Mouse (Mus musculus) erythroid progenitor cell, adult 5-6 weeks (primary cell): ENCODE data around the gene Rnf167. TPM values are rescaled to one million over a fixed set of nuclear protein-coding genes. Genes with fewer than 3 reads are reported as not detected.

Source experiments
- ATAC-seq: replicated peaks from 2 replicates; pipeline ENCODE4 v1.8.0; 2016; ENCODE audit warnings: moderate number of reproducible peaks, mild to moderate bottlenecking, moderate TSS enrichment, inconsistent platforms; ENCODE audit not compliant: poor library complexity, low FRiP score, severe bottlenecking
- total RNA-seq, 2 experiments: library from RNA; stranded (forward) in 1 of 2; stranded (reverse) in 1 of 2; fragments of 150-400 nt in 1 of 2; fragments of 186-747, 209-891 nt in 1 of 2; gene quantifications; 2 replicates each; pipeline versions ENCODE4 v1.2.3 to v1.2.4; 2015 to 2017; ENCODE audit warnings: low replicate concordance in 2 of 2

Rnf167 gene
- total RNA-seq, 2 experiments from 2014 or later = 117 to 213 TPM

DNA sequence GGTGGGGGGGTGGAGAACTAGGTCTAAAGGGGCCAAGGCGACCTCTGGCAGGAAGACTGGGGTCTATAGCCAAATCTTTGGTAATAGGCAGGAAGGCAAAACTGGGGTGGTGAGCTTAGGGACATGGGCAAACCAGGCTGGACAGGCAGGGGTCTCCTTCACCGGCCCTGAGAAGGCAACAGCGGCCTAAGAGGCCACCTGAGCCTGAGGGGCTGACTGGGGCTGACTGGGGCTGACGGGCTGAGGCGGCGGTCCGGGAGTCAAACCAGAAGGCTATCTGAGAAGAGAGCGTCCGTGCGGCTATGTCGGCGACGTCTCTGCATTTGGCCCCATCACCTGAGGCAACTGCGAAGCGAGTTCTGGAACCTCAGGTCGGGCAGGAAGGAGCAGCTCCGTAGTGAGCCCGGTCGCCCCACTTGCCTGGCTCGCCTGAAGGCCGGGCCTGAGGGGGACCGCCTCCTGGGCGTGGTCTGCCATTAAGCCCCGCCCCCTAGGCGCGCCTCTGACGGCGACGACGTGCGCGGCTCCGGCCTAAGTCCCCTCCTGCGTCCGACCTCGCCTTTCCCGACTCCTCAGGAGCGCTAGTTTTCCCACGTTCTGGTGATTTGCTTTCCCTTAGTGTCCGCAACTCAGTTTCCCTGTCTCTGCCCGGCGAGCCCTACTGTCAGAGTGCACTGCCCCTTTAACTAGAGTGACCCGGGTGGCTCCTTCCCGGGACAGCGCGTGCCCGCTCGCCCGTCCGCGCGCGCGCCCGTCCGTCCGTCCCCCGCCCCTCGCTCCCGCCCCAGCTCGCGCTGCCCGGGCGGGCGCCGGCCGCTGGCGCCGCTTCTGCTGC lies 52.9 kb downstream of the Rnf167 start, which contains the start of the genes Inca1 and Kif1c:
Inca1 (minus strand) TSS at position 434 of the 835 bp plus-strand sequence.
Kif1c (plus strand) TSS at position 827 of the 835 bp plus-strand sequence.
- ATAC-seq = peak; percentile 97

DNA sequence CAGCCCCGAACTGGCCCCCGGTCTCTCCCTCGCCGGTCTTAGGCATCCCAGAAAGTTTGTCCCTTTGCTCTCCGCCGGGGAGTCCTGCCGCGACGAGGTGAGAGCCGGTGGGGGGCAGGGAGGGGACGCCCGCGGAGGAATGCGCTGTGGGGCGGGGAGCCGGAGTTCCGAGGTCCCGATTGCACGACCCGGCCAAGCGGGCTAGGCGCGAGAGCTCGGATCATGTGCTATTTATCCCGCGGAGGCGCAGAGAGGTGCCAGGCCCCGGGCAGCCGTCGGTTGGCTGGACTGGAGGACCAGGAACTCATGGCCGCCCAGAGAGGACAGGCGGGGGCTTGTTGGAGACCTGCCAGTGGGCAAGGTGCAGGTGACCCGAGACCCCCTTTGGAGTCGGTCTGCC lies 53.6 kb downstream of the Rnf167 start:
- peak; percentile 33; the same call in 1 of the 2 replicates for ATAC-seq

Other genes with a start within 250 kb of the Rnf167 start
- gene Pelp1, start 237.2 kb upstream of the Rnf167 start, total RNA-seq (2015; ENCODE audit: low replicate concordance) = 3.2 and 8.4 TPM in 2 replicates
- 3.1 and 3.8 TPM in 2 replicates for gene Pelp1, start 237.2 kb upstream of the Rnf167 start, total RNA-seq (2017; ENCODE audit: low replicate concordance)
- gene Arrb2, start 214.6 kb upstream of the Rnf167 start, total RNA-seq (2015; ENCODE audit: low replicate concordance) = 30.6 and 51.2 TPM in 2 replicates
- 27.9 and 33.4 TPM in 2 replicates for gene Arrb2, start 214.6 kb upstream of the Rnf167 start, total RNA-seq (2017; ENCODE audit: low replicate concordance)
- 11.9 and 18.0 TPM in 2 replicates for gene Med11, start 195.3 kb upstream of the Rnf167 start, total RNA-seq (2015; ENCODE audit: low replicate concordance)
- gene Med11, start 195.3 kb upstream of the Rnf167 start, total RNA-seq (2017; ENCODE audit: low replicate concordance) = 6.4 and 31.5 TPM in 2 replicates
- not detected in 2 replicates for gene Zmynd15, start 187.8 kb upstream of the Rnf167 start, total RNA-seq (2015; ENCODE audit: low replicate concordance)
- gene Zmynd15, start 187.8 kb upstream of the Rnf167 start, total RNA-seq (2017; ENCODE audit: low replicate concordance) = not detected in 2 replicates
- not detected in 2 replicates for gene Cxcl16, start 187.3 kb upstream of the Rnf167 start, total RNA-seq (2015; ENCODE audit: low replicate concordance)
- gene Cxcl16, start 187.3 kb upstream of the Rnf167 start, total RNA-seq (2017; ENCODE audit: low replicate concordance) = not detected in 2 replicates
- gene Tm4sf5, start 142.0 kb upstream of the Rnf167 start, total RNA-seq (2015; ENCODE audit: low replicate concordance) = not detected in 2 replicates
- not detected in 2 replicates for gene Tm4sf5, start 142.0 kb upstream of the Rnf167 start, total RNA-seq (2017; ENCODE audit: low replicate concordance)
- gene Vmo1, start 132.6 kb upstream of the Rnf167 start, total RNA-seq (2015; ENCODE audit: low replicate concordance) = not detected in 2 replicates
- gene Vmo1, start 132.6 kb upstream of the Rnf167 start, total RNA-seq (2017; ENCODE audit: low replicate concordance) = not detected in 2 replicates
- not detected in 2 replicates for gene Gltpd2, start 128.0 kb upstream of the Rnf167 start, total RNA-seq (2015; ENCODE audit: low replicate concordance)
- gene Gltpd2, start 128.0 kb upstream of the Rnf167 start, total RNA-seq (2017; ENCODE audit: low replicate concordance) = not detected in 2 replicates
- 40.2 and 49.0 TPM in 2 replicates for gene Psmb6, start 121.9 kb upstream of the Rnf167 start, total RNA-seq (2015; ENCODE audit: low replicate concordance)
- 52.0 and 74.6 TPM in 2 replicates for gene Psmb6, start 121.9 kb upstream of the Rnf167 start, total RNA-seq (2017; ENCODE audit: low replicate concordance)
- not detected in 2 replicates for gene Gm40193, start 114.3 kb upstream of the Rnf167 start, total RNA-seq (2015; ENCODE audit: low replicate concordance)
- gene Gm40193, start 114.3 kb upstream of the Rnf167 start, total RNA-seq (2017; ENCODE audit: low replicate concordance) = not detected in 2 replicates
- not detected in 2 replicates for gene Pld2, start 107.2 kb upstream of the Rnf167 start, total RNA-seq (2015; ENCODE audit: low replicate concordance)
- gene Pld2, start 107.2 kb upstream of the Rnf167 start, total RNA-seq (2017; ENCODE audit: low replicate concordance) = 0.23 and 0.64 TPM in 2 replicates
- gene Mink1, start 84.4 kb upstream of the Rnf167 start, total RNA-seq (2015; ENCODE audit: low replicate concordance) = 4.6 and 6.8 TPM in 2 replicates
- 2.8 and 4.5 TPM in 2 replicates for gene Mink1, start 84.4 kb upstream of the Rnf167 start, total RNA-seq (2017; ENCODE audit: low replicate concordance)
- not detected in 2 replicates for gene 4930544D05Rik, start 31.4 kb upstream of the Rnf167 start, total RNA-seq (2015; ENCODE audit: low replicate concordance)
- gene 4930544D05Rik, start 31.4 kb upstream of the Rnf167 start, total RNA-seq (2017; ENCODE audit: low replicate concordance) = not detected in 2 replicates
- not detected in 2 replicates for gene Chrne, start 28.0 kb upstream of the Rnf167 start, total RNA-seq (2015; ENCODE audit: low replicate concordance)
- not detected in 2 replicates for gene Chrne, start 28.0 kb upstream of the Rnf167 start, total RNA-seq (2017; ENCODE audit: low replicate concordance)
- 2.5 and 8.0 TPM in 2 replicates for gene Gp1ba, start 8.1 kb upstream of the Rnf167 start, total RNA-seq (2015; ENCODE audit: low replicate concordance)
- 1.1 TPM in 1 of 2 replicates, not detected in the other for gene Gp1ba, start 8.1 kb upstream of the Rnf167 start, total RNA-seq (2017; ENCODE audit: low replicate concordance)
- gene Slc25a11, start 244 bp downstream of the Rnf167 start, total RNA-seq (2015; ENCODE audit: low replicate concordance) = 24.9 and 26.0 TPM in 2 replicates
- 21.9 and 23.6 TPM in 2 replicates for gene Slc25a11, start 244 bp downstream of the Rnf167 start, total RNA-seq (2017; ENCODE audit: low replicate concordance)
- 529 and 614 TPM in 2 replicates for gene Pfn1, start 7.4 kb downstream of the Rnf167 start, total RNA-seq (2015; ENCODE audit: low replicate concordance)
- gene Pfn1, start 7.4 kb downstream of the Rnf167 start, total RNA-seq (2017; ENCODE audit: low replicate concordance) = 132 and 200 TPM in 2 replicates
- 5.4 and 14.8 TPM in 2 replicates for gene Eno3, start 10.0 kb downstream of the Rnf167 start, total RNA-seq (2015; ENCODE audit: low replicate concordance)
- gene Eno3, start 10.0 kb downstream of the Rnf167 start, total RNA-seq (2017; ENCODE audit: low replicate concordance) = 2.3 and 11.0 TPM in 2 replicates
- gene Spag7, start 22.2 kb downstream of the Rnf167 start, total RNA-seq (2015; ENCODE audit: low replicate concordance) = 36.9 and 38.6 TPM in 2 replicates
- 11.1 and 38.0 TPM in 2 replicates for gene Spag7, start 22.2 kb downstream of the Rnf167 start, total RNA-seq (2017; ENCODE audit: low replicate concordance)
- gene Camta2, start 40.9 kb downstream of the Rnf167 start, total RNA-seq (2015; ENCODE audit: low replicate concordance) = 4.7 and 17.6 TPM in 2 replicates
- gene Camta2, start 40.9 kb downstream of the Rnf167 start, total RNA-seq (2017; ENCODE audit: low replicate concordance) = 0.45 and 0.90 TPM in 2 replicates
- gene Inca1, start 52.9 kb downstream of the Rnf167 start, total RNA-seq (2015; ENCODE audit: low replicate concordance) = not detected in 2 replicates
- gene Inca1, start 52.9 kb downstream of the Rnf167 start, total RNA-seq (2017; ENCODE audit: low replicate concordance) = not detected in 2 replicates
- 1.1 and 1.7 TPM in 2 replicates for gene Kif1c, start 53.3 kb downstream of the Rnf167 start, total RNA-seq (2015; ENCODE audit: low replicate concordance)
- 2.7 and 3.6 TPM in 2 replicates for gene Kif1c, start 53.3 kb downstream of the Rnf167 start, total RNA-seq (2017; ENCODE audit: low replicate concordance)
- 1.8 TPM in 1 of 2 replicates, not detected in the other for gene Zfp3, start 117.0 kb downstream of the Rnf167 start, total RNA-seq (2015; ENCODE audit: low replicate concordance)
- gene Zfp3, start 117.0 kb downstream of the Rnf167 start, total RNA-seq (2017; ENCODE audit: low replicate concordance) = 0.30 and 0.90 TPM in 2 replicates
- not detected in 2 replicates for gene Scimp, start 165.4 kb downstream of the Rnf167 start, total RNA-seq (2015; ENCODE audit: low replicate concordance)
- not detected in 2 replicates for gene Scimp, start 165.4 kb downstream of the Rnf167 start, total RNA-seq (2017; ENCODE audit: low replicate concordance)
- 6.5 and 8.0 TPM in 2 replicates for gene Rabep1, start 197.5 kb downstream of the Rnf167 start, total RNA-seq (2015; ENCODE audit: low replicate concordance)
- 20.9 and 23.0 TPM in 2 replicates for gene Rabep1, start 197.5 kb downstream of the Rnf167 start, total RNA-seq (2017; ENCODE audit: low replicate concordance)